8 mouse cellular contexts compared by ENCODE assay signal in genomic region chr1:149960734-149961424, GRCm38 (mm10). TPM values are rescaled to one million over a fixed set of nuclear protein-coding genes. Genes with fewer than 3 reads are reported as not detected.
DNase-seq lines count a peak whose midpoint lies in the region; ATAC-seq and TF ChIP-seq lines count a peak whose summit lies in the region.

Gene Pla2g4a, minus strand, starts transcription at chr1:149961290.

- H3K9ac ChIP-seq in embryonic facial prominence, embryonic 15.5 days = peak within 1 kb of the TSS; percentile 28
- peak within 1 kb of the TSS; percentile 68 for H3K9ac ChIP-seq in heart, embryonic 11.5 days (ENCODE audit: low read depth, low read length)
- peak within 1 kb of the TSS; percentile 53 for H3K9ac ChIP-seq in kidney, embryonic 15.5 days
- no peak within 1 kb of the TSS for H3K9ac ChIP-seq in neural tube, embryonic 14.5 days (replicated peaks; ENCODE audit: low read depth, low read length)

- H3K27me3 ChIP-seq in cerebellum, adult 2 months (ENCODE audit: control insufficient read depth, insufficient read depth, low read length) = no peaks in the 10 kb centered on the region
- H3K27me3 ChIP-seq in embryonic facial prominence, embryonic 15.5 days = no peaks in the 10 kb centered on the region
- no peaks in the 10 kb centered on the region for H3K27me3 ChIP-seq in heart, embryonic 11.5 days (ENCODE audit: control insufficient read depth, insufficient read depth, low read length)
- H3K27me3 ChIP-seq in kidney, embryonic 15.5 days = no peaks in the 10 kb centered on the region
- no peaks in the 10 kb centered on the region for H3K27me3 ChIP-seq in neural tube, embryonic 14.5 days (ENCODE audit: control insufficient read depth, insufficient read depth, low read length)

- WGBS in cerebellum, adult 2 months = 19% methylated on average over 15 of the region's 15 CpGs
- WGBS in embryonic facial prominence, embryonic 15.5 days = 10% methylated on average over 15 of the region's 15 CpGs
- 13% methylated on average over 15 of the region's 15 CpGs for WGBS in heart, embryonic 11.5 days (ENCODE audit: insufficient replicate concordance)
- 8% methylated on average over 15 of the region's 15 CpGs for WGBS in kidney, embryonic 15.5 days
- 9% methylated on average over 15 of the region's 15 CpGs for WGBS in lung, adult 2 months
- 26% methylated on average over 15 of the region's 15 CpGs for WGBS in neural tube, embryonic 14.5 days

- H3K27ac ChIP-seq in cerebellum, adult 2 months (ENCODE audit: insufficient read depth, low read length) = no peak within 1 kb of the TSS
- H3K27ac ChIP-seq in embryonic facial prominence, embryonic 15.5 days (replicated peaks) = peak within 1 kb of the TSS; percentile 90
- H3K27ac ChIP-seq in heart, embryonic 11.5 days (ENCODE audit: low read depth, low read length) = 0 out of 2 replicates have a peak within 1 kb of the TSS, but pooled peaks have one; percentile 29
- H3K27ac ChIP-seq in kidney, embryonic 15.5 days = peak within 1 kb of the TSS; percentile 96
- no peak within 1 kb of the TSS for H3K27ac ChIP-seq in neural tube, embryonic 14.5 days (ENCODE audit: low read depth, low read length)

- no peak for TF ChIP-seq POLR2A in cerebellum, adult 2 months (IDR thresholded peaks at IDR 0.05; ENCODE audit: borderline replicate concordance, insufficient read depth, low read length)
- TF ChIP-seq POLR2A in lung, adult 2 months (IDR thresholded peaks at IDR 0.05; ENCODE audit: borderline replicate concordance, extremely low read depth, low read depth, low read length) = no peak

- peak within 1 kb of the TSS; percentile 20 for H3K4me3 ChIP-seq in cerebellum, adult 2 months (replicated peaks; ENCODE audit: insufficient read depth, low read depth, low read length)
- H3K4me3 ChIP-seq in embryonic facial prominence, embryonic 15.5 days (replicated peaks) = peak within 1 kb of the TSS; percentile 54
- H3K4me3 ChIP-seq in heart, embryonic 11.5 days (ENCODE audit: low read depth, low read length) = peak within 1 kb of the TSS; percentile 52
- H3K4me3 ChIP-seq in kidney, embryonic 15.5 days (replicated peaks) = peak within 1 kb of the TSS; percentile 59
- H3K4me3 ChIP-seq in lung, adult 2 months (replicated peaks; ENCODE audit: extremely low read depth, low read depth, low read length) = peak within 1 kb of the TSS; percentile 95
- H3K4me3 ChIP-seq in neural tube, embryonic 14.5 days (ENCODE audit: low read depth, low read length) = peak within 1 kb of the TSS; percentile 14

- DNase-seq in cerebellum, adult 2 months = no peak
- DNase-seq in cerebellum, adult 8-10 months = no peak
- peak; percentile 38 for DNase-seq in lung, adult 2 months
- DNase-seq in thymus, postnatal 0 days (ENCODE audit: low spot score) = peak; percentile 38

- H3K36me3 ChIP-seq in embryonic facial prominence, embryonic 15.5 days = no peaks in the 10 kb centered on the region
- H3K36me3 ChIP-seq in heart, embryonic 11.5 days (ENCODE audit: control insufficient read depth, insufficient read depth, low read length) = no peaks in the 10 kb centered on the region
- no peaks in the 10 kb centered on the region for H3K36me3 ChIP-seq in kidney, embryonic 15.5 days
- H3K36me3 ChIP-seq in neural tube, embryonic 14.5 days (ENCODE audit: control insufficient read depth, insufficient read depth, low read length) = no peaks in the 10 kb centered on the region

- H3K4me1 ChIP-seq in cerebellum, adult 2 months (ENCODE audit: control insufficient read depth, insufficient read depth, low read length) = no peaks in the 10 kb centered on the region
- H3K4me1 ChIP-seq in embryonic facial prominence, embryonic 15.5 days = peaks cover 6% of the 10 kb centered on the region; the same call in 1 of the 2 replicates
- H3K4me1 ChIP-seq in heart, embryonic 11.5 days (ENCODE audit: control insufficient read depth, insufficient read depth, low read length) = no peaks in the 10 kb centered on the region
- H3K4me1 ChIP-seq in kidney, embryonic 15.5 days = peaks cover 7% of the 10 kb centered on the region
- peaks cover 2% of the 10 kb centered on the region; the same call in 1 of the 2 replicates for H3K4me1 ChIP-seq in lung, adult 2 months (ENCODE audit: control insufficient read depth, insufficient read depth, low read length)
- no peaks in the 10 kb centered on the region for H3K4me1 ChIP-seq in neural tube, embryonic 14.5 days (ENCODE audit: control insufficient read depth, insufficient read depth, low read length)

- peak; percentile 86 for ATAC-seq in embryonic facial prominence, embryonic 15.5 days (ENCODE audit: insufficient number of reproducible peaks, low FRiP score, low TSS enrichment, low read depth)
- peak; percentile 71 for ATAC-seq in heart, embryonic 11.5 days (replicated peaks; ENCODE audit: insufficient number of reproducible peaks, low FRiP score, low TSS enrichment)
- peak; percentile 93 for ATAC-seq in kidney, embryonic 15.5 days (replicated peaks; ENCODE audit: low FRiP score)
- no peak for ATAC-seq in neural tube, embryonic 14.5 days (ENCODE audit: low read depth)

- H3K4me2 ChIP-seq in embryonic facial prominence, embryonic 15.5 days (replicated peaks) = peak within 1 kb of the TSS; percentile 60
- H3K4me2 ChIP-seq in heart, embryonic 11.5 days = peak within 1 kb of the TSS; percentile 77
- H3K4me2 ChIP-seq in kidney, embryonic 15.5 days = peak within 1 kb of the TSS; percentile 72
- H3K4me2 ChIP-seq in neural tube, embryonic 14.5 days (ENCODE audit: low read depth, low read length) = peak within 1 kb of the TSS; percentile 46

- no peak for TF ChIP-seq CTCF in cerebellum, adult 2 months (IDR thresholded peaks at IDR 0.05; ENCODE audit: borderline replicate concordance, insufficient read depth, low read depth, low read length)
- no peak for TF ChIP-seq CTCF in lung, adult 2 months (IDR thresholded peaks at IDR 0.05; ENCODE audit: insufficient read depth, low read length)

- no peaks in the 10 kb centered on the region for H3K9me3 ChIP-seq in embryonic facial prominence, embryonic 15.5 days (replicated peaks)
- no peaks in the 10 kb centered on the region for H3K9me3 ChIP-seq in heart, embryonic 11.5 days (replicated peaks; ENCODE audit: control insufficient read depth, low read length)
- no peaks in the 10 kb centered on the region for H3K9me3 ChIP-seq in kidney, embryonic 15.5 days (replicated peaks)
- H3K9me3 ChIP-seq in neural tube, embryonic 14.5 days (ENCODE audit: control insufficient read depth, low read length) = no peaks in the 10 kb centered on the region

RNA-seq across cellular contexts. Expression of gene Pla2g4a, which starts in this region (rescaled TPM):
- 4.4 and 4.9 TPM in 2 replicates for polyA plus RNA-seq in cerebellum, adult 2 months (2012; rRNA removed)
- 20.0 and 20.1 TPM in 2 replicates for polyA plus RNA-seq in embryonic facial prominence, embryonic 15.5 days (2015; fragmentation: Nextera tagmentation; extraction: Ambion mirVana)
- polyA plus RNA-seq in heart, embryonic 11.5 days (2014; fragmentation: Nextera tagmentation; extraction: Ambion mirVana) = 7.1 and 8.3 TPM in 2 replicates
- polyA plus RNA-seq in kidney, embryonic 15.5 days (2015; fragmentation: Nextera tagmentation; extraction: Ambion mirVana) = 38.9 and 42.0 TPM in 2 replicates
- 1.8 and 2.9 TPM in 2 replicates for polyA plus RNA-seq in lung, adult 2 months (2012; rRNA removed)
- 0.52 and 1.4 TPM in 2 replicates for polyA plus RNA-seq in neural tube, embryonic 14.5 days (2014; fragmentation: Nextera tagmentation; extraction: Ambion mirVana)
- 9.9 and 10.0 TPM in 2 replicates for polyA plus RNA-seq in thymus, postnatal 0 days (2015; fragmentation: Nextera tagmentation; extraction: Ambion mirVana)

Comparison
In these comparisons a context has a peak if more than half of its experiments do, and no peak if none do; other contexts are left out.
1. DNase-seq: peak in lung, adult 2 months (single experiment) and thymus, postnatal 0 days (single experiment); none in cerebellum, adult 2 months (0 of 2) and cerebellum, adult 8-10 months (single experiment).
2. H3K27ac ChIP-seq: peak in embryonic facial prominence, embryonic 15.5 days (single experiment), heart, embryonic 11.5 days (single experiment) and kidney, embryonic 15.5 days (single experiment); none in cerebellum, adult 2 months (single experiment) and neural tube, embryonic 14.5 days (single experiment).
3. H3K4me3 ChIP-seq: peak in every context shown above with its lines; median percentile 95 in lung, adult 2 months; 59 in kidney, embryonic 15.5 days; 54 in embryonic facial prominence, embryonic 15.5 days; 52 in heart, embryonic 11.5 days; 20 in cerebellum, adult 2 months; 14 in neural tube, embryonic 14.5 days.
4. Peak in every context shown above with its lines, with median percentiles within 50 percentile points of each other: H3K4me2 ChIP-seq.